Mouse (Mus musculus) kidney, postnatal 0 days (tissue): ENCODE results near the gene Gramd1b. TPM values are rescaled to one million over a fixed set of nuclear protein-coding genes. Genes with fewer than 3 reads are reported as not detected.

ENCODE experiments used
- ATAC-seq: fragments of 200-750 bp; cut with Nextera tagmentation; replicated peaks from 2 replicates; pipeline ENCODE4 v1.8.0; 2017; ENCODE audit warnings: low read depth, moderate number of reproducible peaks, moderate TSS enrichment, moderate library complexity; ENCODE audit not compliant: low FRiP score
- DNase-seq: peaks from one replicate; pipeline ENCODE4 v3.0.0-alpha.2; 2016; ENCODE audit warnings: low spot score
- H3K27ac ChIP-seq: fragments of 300-500 bp; sonication (generic); 2 replicates; pipeline ENCODE4 v1.5.1; 2014; ENCODE audit warnings: mild to moderate bottlenecking
- H3K27me3 ChIP-seq: fragments of 300-500 bp; sonication (generic); 2 replicates; pipeline ENCODE4 v1.6.1; 2014; ENCODE audit warnings: low read length, mixed read lengths; ENCODE audit not compliant: insufficient read depth
- H3K36me3 ChIP-seq: fragments of 300-500 bp; sonication (generic); 2 replicates; pipeline ENCODE4 v1.6.1; 2014; ENCODE audit warnings: low read length, mixed read lengths; ENCODE audit not compliant: insufficient read depth
- H3K4me1 ChIP-seq: fragments of 300-500 bp; sonication (generic); replicated peaks from 2 replicates; pipeline ENCODE4 v1.6.1; 2014; ENCODE audit warnings: antibody characterized with exemption, low read length, mixed read lengths; ENCODE audit not compliant: insufficient read depth
- H3K4me2 ChIP-seq: fragments of 300-500 bp; sonication (generic); 2 replicates; pipeline ENCODE4 v1.6.1; 2014; ENCODE audit warnings: mild to moderate bottlenecking, low read length, moderate library complexity, mixed read lengths
- H3K4me3 ChIP-seq: fragments of 300-500 bp; sonication (generic); replicated peaks from 2 replicates; pipeline ENCODE4 v1.5.1; 2014; ENCODE audit warnings: low read depth, low read length
- H3K9ac ChIP-seq: fragments of 300-500 bp; sonication (generic); 2 replicates; pipeline ENCODE4 v1.6.1; 2014; ENCODE audit warnings: low read depth, low read length
- H3K9me3 ChIP-seq: fragments of 300-500 bp; sonication (generic); replicated peaks from 2 replicates; pipeline ENCODE4 v1.6.1; 2016; ENCODE audit warnings: low read length, inconsistent platforms, mixed read lengths
- CTCF ChIP-seq: IDR thresholded peaks from 2 replicates; pipeline ENCODE4 v1.5.1; 2016; ENCODE audit warnings: antibody characterized with exemption, low read depth, mild to moderate bottlenecking, moderate library complexity
- WGBS: fragments of 180-500 bp; shearing (Covaris S2); extraction: QIAGEN DNeasy Blood & Tissue Kit; methylation state at CpG from one replicate; pipeline ENCODE4 v1.1.7; 2014; 5-methylcytosine and 5-hydroxymethylcytosine counted together
- polyA plus RNA-seq: library from polyadenylated mRNA; unstranded; fragments of >200 nt; fragmentation: Nextera tagmentation; extraction: Ambion mirVana; gene quantifications from 2 replicates; pipeline ENCODE4 v1.2.1, GENCODE M21; 2015

Gene Gramd1b
- polyA plus RNA-seq, 1 experiment from 2014 or later = 9.0 TPM

DNA sequence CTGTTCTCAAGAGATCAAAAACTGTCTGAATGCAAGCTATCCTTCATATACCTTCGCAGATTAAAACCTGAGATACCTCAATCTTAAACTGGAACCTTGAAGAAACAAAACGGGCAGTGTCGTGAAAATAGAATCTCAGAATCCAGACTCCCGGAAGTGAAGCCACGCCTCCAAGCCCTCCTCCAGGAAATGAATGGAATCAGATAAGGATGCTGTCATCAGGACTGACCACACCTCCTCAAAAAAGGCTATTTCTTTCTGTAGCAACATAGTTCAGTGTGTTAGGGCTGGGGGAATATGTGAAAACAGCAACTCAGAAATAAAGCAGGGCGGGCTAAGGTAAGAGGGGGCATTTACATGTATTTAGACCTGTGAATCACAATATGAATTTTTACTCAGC, 142.0 kb downstream of the Gramd1b start:
- Histone ChIP-seq H3K27me3 (no peaks in the 10 kb centered on the region), H3K36me3 (no peaks in the 10 kb centered on the region), H3K27ac (no peak overlapping the region), H3K9me3 (no peaks in the 10 kb centered on the region), H3K4me3 (no peak overlapping the region), H3K9ac (no peak overlapping the region), H3K4me2 (no peak overlapping the region), H3K4me1 (0 out of 2 replicates have a peak, but pooled peaks cover 3% of the 10 kb centered on the region)
- 66% methylated on average over 6 of the region's 6 CpGs for WGBS
- no peak for TF ChIP-seq CTCF
- no peak for ATAC-seq
- DNase-seq = no peak

DNA sequence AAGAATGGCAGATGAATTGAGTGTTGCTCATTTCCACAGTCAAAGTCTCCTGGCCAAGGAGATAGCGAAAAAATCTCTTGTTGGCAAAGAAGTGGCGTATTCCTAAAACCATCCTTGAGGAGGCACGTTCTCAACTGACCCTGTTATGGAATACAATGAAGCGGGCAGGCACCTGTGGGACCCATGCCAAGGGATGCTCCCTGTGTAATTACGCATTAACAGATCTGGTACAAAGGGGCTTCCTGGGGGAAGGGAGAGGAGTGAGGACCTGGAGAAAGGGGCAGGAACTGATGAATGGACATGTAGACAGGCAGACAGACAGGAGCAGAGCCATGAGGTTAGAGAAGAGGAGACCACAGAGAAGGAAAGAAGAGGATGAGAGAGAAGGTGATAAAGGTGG, 146.4 kb downstream of the Gramd1b start:
- H3K4me3 ChIP-seq = no peak overlapping the region
- 84% methylated on average over 5 of the region's 5 CpGs for WGBS
- no peak overlapping the region for H3K27ac ChIP-seq
- DNase-seq (no peak), ATAC-seq (no peak)
- H3K9me3 ChIP-seq = no peaks in the 10 kb centered on the region
- H3K4me2 ChIP-seq = no peak overlapping the region
- H3K4me1 ChIP-seq = peaks cover 9% of the 10 kb centered on the region; the same call in 1 of the 2 replicates
- H3K9ac ChIP-seq = no peak overlapping the region
- H3K36me3 ChIP-seq = no peaks in the 10 kb centered on the region
- H3K27me3 ChIP-seq = no peaks in the 10 kb centered on the region
- no peak for TF ChIP-seq CTCF

DNA sequence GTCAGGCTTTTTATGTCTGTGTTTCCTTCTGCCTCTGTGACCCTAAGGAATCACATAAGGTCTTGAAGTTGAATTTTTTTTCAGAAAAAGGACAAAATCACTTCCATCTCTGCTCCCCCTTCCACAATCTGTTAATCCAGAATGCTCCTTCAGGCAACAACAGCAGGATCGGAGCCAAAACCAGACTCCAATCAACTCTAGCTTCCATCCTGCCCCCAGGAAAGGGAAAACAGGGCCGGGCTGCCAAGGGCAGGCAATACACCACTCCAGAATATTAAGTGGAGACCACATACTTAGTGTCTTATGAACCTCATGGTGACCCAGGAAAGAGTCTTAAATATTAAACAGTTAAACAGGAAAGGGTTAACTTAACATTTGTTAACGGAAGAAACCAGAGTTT, 148.7 kb downstream of the Gramd1b start:
- 63% methylated on average over 3 of the region's 3 CpGs for WGBS
- no peak for TF ChIP-seq CTCF
- no peaks in the 10 kb centered on the region for H3K9me3 ChIP-seq
- no peak overlapping the region for H3K4me3 ChIP-seq
- no peaks in the 10 kb centered on the region for H3K27me3 ChIP-seq
- peaks cover 9% of the 10 kb centered on the region; the same call in 1 of the 2 replicates for H3K4me1 ChIP-seq
- ATAC-seq = no peak
- no peak overlapping the region for H3K4me2 ChIP-seq
- H3K9ac ChIP-seq = no peak overlapping the region
- no peak for DNase-seq
- no peak overlapping the region for H3K27ac ChIP-seq
- H3K36me3 ChIP-seq = no peaks in the 10 kb centered on the region

DNA sequence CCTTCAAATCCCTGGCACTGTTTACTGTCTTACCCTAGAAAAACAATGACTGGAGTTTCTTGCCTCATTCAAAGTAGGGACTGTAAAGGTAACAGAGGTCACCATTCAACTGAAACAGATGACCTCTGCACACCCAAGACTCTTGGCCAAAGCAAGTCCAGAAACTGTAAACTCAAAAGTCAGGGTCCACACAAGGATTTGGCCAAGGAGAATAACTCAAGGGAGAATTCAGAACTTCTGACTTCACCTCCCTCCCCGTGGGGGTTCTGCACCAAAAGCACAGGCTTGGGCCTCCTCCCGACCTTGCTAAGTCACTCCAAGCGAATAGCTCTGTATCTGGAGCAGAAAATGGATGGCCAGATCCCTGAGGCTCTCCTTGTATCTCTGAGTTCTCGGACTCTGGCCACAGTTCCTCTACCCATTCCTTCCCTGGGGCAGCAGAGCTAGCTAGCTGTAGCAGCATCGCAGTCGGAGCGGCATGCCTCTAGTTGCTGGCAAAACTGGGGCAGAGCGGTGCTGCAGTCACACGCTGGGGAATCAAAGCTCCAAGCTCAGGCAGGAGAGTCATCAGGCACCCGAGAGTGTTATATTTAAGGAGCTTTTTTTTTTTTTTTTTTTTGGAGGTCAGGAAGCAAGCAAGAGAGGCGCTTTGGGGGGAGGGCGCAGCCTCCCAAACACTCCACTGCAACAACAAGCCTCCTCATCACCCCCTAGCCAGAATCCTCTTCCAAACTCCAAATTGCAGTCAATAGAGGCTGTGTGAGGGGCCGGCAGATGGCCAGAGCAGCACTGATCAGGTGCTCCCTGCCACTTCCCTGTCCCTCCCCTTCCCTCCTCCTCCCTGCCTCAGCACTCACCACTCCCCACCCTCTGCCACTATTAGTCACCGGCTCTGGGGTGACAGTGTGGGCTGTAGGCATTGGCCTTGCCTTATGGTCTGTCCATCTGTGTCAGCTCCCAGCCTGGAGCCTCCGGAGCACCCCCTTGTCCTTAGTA, 149.5 kb downstream of the Gramd1b start:
- ATAC-seq (peak; percentile 66; the same call in 1 of the 2 replicates), DNase-seq (no peak)
- no peak overlapping the region for H3K4me2 ChIP-seq
- H3K27me3 ChIP-seq = no peaks in the 10 kb centered on the region
- peak overlapping the region; percentile 27; the same call in 1 of the 2 replicates for H3K27ac ChIP-seq
- no peak overlapping the region for H3K4me3 ChIP-seq
- WGBS = 25% methylated on average over 15 of the region's 15 CpGs
- no peak overlapping the region for H3K9ac ChIP-seq
- TF ChIP-seq CTCF = no peak
- peaks cover 9% of the 10 kb centered on the region; the same call in 1 of the 2 replicates for H3K4me1 ChIP-seq
- H3K36me3 ChIP-seq = no peaks in the 10 kb centered on the region
- no peaks in the 10 kb centered on the region for H3K9me3 ChIP-seq

DNA sequence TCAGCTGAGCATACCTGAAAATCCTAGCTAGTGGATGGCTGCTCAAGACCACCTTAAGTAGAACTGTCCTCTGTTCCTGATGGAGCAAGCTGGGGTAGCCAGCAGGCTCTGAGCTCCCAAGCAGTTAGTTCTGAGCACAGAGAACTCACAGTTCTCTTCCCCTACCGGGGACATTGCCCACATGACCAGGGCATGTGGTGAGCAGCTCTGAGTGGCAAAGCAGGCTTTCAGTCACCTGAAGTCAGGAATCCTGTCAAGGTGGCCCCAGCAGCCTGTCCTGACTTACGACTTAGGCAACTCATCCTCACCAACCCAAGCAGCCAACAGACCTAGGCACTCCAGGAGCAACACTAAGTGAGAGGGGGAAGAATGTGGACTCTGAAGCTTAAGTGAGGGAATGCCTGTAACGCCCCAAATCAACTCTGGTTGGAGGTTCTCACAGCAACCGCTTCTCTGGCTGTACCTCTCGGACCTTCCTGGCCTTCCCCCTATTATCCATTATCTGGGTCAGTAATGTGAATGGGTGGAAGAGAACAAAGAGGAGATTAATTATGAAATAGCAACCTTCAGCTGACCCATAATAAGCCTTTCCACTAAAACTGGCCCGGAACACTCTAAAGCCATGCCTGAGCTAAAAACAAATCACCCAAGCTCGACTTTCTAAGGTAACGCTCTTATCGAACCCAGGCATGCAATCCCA, 154.3 kb downstream of the Gramd1b start:
- peak; percentile 48; the same call in 1 of the 2 replicates for ATAC-seq
- no peaks in the 10 kb centered on the region for H3K36me3 ChIP-seq
- peak overlapping the region; percentile 43; the same call in 1 of the 2 replicates for H3K4me2 ChIP-seq
- H3K4me3 ChIP-seq = no peak overlapping the region
- H3K9me3 ChIP-seq = no peaks in the 10 kb centered on the region
- no peak for TF ChIP-seq CTCF
- H3K9ac ChIP-seq = no peak overlapping the region
- no peak overlapping the region for H3K27ac ChIP-seq
- WGBS = 64% methylated on average over 9 of the region's 9 CpGs
- H3K4me1 ChIP-seq = peaks cover 4% of the 10 kb centered on the region; the same call in 1 of the 2 replicates
- no peak for DNase-seq
- H3K27me3 ChIP-seq = no peaks in the 10 kb centered on the region

DNA sequence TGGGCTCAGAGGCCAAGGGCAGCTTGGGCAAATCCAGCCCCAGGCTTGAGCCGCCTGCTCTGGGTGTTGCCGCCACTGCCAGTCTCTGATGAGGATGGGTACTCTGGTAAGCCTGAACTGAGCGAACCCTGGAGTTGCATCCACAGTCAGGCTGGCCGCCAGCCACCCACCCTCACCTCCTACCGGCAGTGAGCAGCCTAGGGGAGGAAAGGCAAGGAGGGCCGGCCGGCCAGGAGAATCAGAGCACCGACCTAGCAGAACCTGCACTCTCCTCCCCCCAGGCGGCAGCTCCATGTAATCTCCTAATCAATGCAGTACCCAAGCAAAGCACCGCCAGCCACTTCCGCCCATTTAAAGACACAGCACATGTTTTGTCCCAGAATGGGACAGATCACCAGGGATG, 155.0 kb downstream of the Gramd1b start:
- H3K4me3 ChIP-seq = no peak overlapping the region; the same call in 1 of the 2 replicates
- H3K36me3 ChIP-seq = no peaks in the 10 kb centered on the region
- ATAC-seq (peak; percentile 67), DNase-seq (peak; percentile 73)
- H3K9me3 ChIP-seq = no peaks in the 10 kb centered on the region
- no peaks in the 10 kb centered on the region for H3K27me3 ChIP-seq
- WGBS = 14% methylated on average over 11 of the region's 11 CpGs
- no peak overlapping the region for H3K27ac ChIP-seq
- TF ChIP-seq CTCF = peak; percentile 36; the same call in 1 of the 2 replicates
- H3K4me1 ChIP-seq = no peaks in the 10 kb centered on the region
- H3K9ac ChIP-seq = no peak overlapping the region
- H3K4me2 ChIP-seq = peak overlapping the region; percentile 43
